Mouse (Mus musculus) right cerebral cortex, postnatal 36 days (tissue): ENCODE results near the gene Mylpf.
A peak's percentile ranks its signal among the peaks of the same experiment; 100 is the strongest.
"Not testable (repeated sequence)": the region's sequence is repeated elsewhere in the genome, so short reads cannot be mapped to it uniquely, and the experiment has no call there.

Experiments
- DNase-seq, 2 experiments: peaks; one replicate each; pipeline ENCODE4 v3.0.0; 2022; ENCODE audit warnings: low spot score in 2 of 2, mixed read lengths in 1 of 2

Mylpf gene

GRCm38 (mm10) chr7:127225147-127225995 lies 16.7 kb downstream of the Mylpf start:
- no peak for DNase-seq

- DNase-seq: peak; percentile 56 to 60
These were observed 20.1 kb downstream of the Mylpf start for GRCm38 (mm10) chr7:127228615-127229303.

DNA sequence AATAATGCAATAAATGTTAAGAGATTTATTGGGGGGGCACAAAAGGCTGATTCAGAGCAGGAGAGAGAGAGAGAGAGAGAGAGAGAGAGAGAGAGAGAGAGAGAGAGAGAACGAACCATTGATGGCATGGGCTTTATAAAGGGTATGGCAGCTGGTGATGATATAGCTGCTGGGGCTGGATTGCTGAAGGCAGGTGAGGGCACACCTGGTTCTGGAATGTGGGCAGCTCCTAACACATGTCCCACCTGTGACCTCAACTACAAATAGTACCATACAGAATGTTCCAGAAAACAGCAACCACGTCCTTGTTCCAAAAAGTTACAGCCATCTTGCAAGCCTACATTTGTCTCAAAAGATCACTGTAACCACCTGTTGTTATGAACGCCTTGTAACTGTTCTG lies 22.7 kb downstream of the Mylpf start:
- DNase-seq: no peak

GRCm38 (mm10) chr7:127231826-127232621 lies 23.3 kb downstream of the Mylpf start:
- DNase-seq: no peak

GRCm38 (mm10) chr7:127232622-127233367 lies 24.1 kb downstream of the Mylpf start, which contains the start of the genes Zfp553 and Sept1:
Gene Zfp553, plus strand, starts transcription at chr7:127233061.
Gene Sept1, minus strand, starts transcription at chr7:127233130.
- DNase-seq: peak; percentile 72 to 81

DNA sequence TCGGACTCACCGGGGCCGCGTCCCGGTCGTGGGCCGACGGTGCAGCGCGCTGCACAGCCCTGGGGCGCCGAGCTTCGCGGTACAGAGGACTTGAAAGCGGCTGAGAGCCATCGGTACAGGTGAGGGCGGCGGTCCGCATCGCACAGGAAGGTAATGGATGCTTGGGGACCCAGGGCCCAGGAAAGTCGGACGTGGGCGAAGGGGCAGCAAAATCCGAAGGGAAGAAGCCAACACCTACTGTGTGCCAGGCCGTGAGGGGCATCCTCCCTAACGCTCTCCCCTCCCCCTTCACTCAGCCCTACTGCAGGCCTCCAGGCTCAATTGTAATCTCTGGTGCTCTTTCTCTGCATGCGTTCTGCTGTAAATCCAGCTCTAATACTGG lies 24.7 kb downstream of the Mylpf start:
- DNase-seq: no peak

DNA sequence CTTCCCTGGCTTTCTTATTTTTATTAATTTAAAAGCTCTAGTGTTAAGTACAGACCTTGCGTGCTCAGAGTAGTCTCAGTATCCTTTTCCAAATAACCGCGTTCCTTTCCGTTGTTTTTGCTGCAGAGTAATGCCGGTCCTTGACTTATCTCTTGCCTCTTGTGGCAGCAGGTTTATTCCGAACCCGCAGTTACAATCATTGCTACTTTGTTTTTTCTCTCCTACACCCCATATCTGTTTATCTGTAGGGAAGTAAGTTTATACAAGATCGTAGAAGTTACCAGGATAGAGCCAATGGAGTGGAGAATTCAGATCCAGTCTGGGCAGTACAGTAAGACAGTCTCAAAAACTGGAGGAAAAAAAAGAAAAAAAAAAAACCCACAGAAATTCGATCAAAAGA lies 25.1 kb downstream of the Mylpf start:
- DNase-seq: no peak

DNA sequence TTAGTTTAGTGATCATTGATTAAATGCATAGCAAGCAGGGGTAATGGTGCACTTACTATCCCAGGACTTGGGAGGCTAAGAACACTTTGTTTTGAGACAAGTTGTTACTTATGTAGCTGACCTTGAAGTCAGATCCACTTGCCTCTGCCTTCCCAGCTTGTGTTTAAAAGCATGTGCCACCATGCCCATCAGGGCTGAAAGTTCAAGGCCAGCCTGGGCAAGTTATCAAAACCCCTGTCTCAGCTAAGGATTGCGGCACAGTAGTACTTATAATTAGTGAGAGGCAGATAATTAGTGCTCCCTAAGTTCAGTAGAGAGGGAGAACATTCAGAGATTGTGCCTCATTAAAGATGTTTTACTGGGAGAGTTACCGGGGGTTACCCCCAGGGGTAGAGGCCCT lies 26.1 kb downstream of the Mylpf start:
- no peak for DNase-seq

DNA sequence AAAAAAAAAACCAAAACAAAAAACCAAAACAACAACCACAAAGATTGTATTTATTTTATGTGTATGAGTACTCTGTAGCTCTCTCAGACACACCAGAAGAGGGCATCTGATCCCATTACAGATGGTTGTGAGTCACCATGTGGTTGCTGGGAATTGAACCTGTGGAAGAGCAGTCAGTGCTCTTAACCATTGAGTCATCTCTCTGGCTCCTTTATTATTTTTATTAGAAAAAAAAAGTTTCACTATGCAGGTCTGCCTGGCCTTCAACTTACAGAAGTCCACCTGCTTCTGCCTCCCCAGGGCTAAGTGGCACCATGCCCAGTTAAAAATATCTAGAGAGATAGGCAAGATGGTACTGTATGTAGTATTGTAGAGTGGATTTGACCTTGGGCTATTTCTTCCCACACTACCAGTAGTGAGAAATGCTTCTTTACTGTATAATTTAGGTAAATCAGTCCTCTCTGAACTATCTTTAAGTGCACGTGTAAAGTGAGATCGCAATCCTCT lies 34.7 kb downstream of the Mylpf start:
- DNase-seq: no peak

GRCm38 (mm10) chr7:127243870-127244657 lies 35.4 kb downstream of the Mylpf start, which contains the start of gene Zfp771:
Gene Zfp771, plus strand, starts transcription at chr7:127244274.
- DNase-seq: peak; percentile 90 to 91

- no peak for DNase-seq
These were observed 36.2 kb downstream of the Mylpf start for GRCm38 (mm10) chr7:127244658-127245510.

DNA sequence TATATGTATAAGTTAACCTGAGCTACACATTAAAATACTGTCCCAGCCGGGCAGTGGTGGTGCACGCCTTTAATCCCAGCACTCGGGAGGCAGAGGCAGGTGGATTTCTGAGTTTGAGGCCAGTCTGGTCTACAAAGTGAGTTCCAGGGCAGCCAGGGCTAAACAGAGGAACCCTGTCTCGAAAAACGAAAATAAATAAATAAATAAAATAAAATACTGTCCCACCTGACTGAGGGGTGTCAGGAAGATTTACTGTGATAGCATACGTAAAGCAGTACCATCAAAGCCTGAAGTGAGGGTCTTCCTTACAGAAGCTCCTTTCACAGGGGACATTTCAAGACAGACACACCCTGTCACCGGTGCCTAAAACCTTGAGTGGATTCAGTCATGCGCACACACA lies 41.8 kb downstream of the Mylpf start:
- DNase-seq: not testable (repeated sequence)

DNA sequence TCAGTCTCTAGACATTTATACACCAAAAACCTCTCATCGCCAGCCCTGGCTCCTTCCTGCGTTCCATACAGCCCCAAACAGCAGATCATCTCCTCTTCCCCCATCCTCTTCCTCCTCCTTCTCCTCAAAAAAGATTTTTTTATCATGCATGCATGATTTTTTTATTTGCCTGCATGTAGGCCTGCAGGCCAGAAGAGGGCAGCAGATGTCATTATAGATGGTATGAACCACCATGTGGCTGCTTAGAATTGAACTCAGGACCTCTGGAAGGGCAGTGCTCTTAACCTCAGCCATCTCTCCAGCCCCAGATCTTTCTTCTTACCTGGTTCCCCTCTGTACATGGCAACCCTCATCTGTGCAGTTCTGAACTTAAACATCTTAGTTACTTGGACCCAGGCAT lies 43.7 kb downstream of the Mylpf start:
- no peak for DNase-seq

GRCm38 (mm10) chr7:127253341-127253740 lies 44.7 kb downstream of the Mylpf start:
- DNase-seq: no peak

DNA sequence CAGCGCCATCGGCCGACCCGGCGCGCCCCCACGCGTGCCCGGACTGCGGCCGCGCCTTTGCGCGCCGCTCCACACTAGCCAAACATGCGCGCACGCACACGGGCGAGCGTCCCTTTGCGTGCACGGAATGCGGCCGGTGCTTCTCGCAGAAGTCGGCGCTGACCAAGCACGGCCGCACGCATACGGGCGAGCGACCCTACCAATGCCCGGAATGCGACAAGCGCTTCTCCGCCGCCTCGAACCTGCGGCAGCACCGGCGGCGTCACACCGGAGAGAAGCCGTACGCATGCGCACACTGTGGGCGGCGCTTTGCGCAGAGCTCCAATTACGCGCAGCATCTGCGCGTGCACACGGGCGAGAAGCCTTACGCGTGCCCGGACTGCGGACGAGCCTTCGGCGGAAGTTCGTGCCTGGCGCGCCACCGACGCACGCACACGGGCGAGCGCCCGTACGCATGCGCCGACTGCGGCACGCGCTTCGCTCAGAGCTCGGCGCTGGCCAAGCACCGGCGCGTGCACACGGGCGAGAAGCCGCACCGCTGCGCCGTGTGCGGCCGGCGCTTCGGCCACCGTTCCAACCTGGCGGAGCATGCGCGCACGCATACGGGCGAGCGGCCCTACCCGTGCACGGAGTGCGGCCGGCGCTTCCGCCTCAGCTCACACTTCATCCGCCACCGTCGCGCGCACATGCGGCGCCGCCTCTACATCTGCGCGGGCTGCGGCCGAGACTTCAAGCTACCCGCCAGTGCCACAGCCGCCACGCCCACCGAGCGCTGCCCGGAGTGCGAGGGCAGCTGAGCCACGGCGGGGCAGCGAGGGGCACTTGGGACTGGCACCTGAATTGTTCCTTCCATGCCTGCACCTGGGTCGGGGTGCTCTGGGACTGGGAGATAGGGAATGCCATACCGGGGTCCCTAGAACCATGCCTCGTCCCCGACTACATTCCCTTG lies 45.4 kb downstream of the Mylpf start:
- DNase-seq: peak; percentile 92 to 94

DNA sequence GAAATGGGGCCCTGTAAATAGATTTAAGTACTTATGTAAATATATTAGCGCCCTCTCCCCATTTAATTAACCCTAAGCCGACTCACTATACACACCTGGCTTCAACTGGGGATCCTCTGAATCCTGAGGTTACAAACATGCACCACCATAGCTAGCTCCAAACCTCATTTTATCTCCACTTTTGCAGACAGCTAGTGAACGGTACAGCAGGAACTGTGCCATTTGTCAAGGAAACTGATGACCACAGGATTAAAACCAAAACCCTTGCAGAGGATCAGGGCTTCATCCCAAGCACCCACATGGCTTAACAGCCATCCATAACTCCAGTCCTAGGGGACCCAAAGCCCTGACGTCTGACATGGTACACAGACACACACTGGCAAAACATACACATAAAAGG lies 46.3 kb downstream of the Mylpf start:
- no peak for DNase-seq

DNA sequence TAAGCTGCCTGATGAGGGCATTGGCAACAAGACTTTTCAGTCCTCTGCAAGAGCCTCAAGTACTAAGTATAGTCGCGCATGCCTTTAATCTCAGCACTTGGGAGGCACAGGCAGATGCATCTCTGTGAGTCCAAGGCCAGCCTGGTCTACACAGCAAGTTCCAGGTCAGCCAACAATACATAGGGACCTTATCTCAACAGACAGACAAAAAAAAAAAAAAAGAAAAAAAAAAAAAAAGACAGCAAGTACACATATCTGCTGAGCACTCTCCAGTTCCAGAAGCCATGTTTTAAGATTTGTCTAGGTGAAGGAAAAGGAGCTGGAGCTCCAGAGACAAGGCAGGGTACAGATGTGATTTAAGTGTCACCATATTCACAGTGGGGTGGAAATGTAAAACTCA lies 47.3 kb downstream of the Mylpf start:
- no peak for DNase-seq

DNA sequence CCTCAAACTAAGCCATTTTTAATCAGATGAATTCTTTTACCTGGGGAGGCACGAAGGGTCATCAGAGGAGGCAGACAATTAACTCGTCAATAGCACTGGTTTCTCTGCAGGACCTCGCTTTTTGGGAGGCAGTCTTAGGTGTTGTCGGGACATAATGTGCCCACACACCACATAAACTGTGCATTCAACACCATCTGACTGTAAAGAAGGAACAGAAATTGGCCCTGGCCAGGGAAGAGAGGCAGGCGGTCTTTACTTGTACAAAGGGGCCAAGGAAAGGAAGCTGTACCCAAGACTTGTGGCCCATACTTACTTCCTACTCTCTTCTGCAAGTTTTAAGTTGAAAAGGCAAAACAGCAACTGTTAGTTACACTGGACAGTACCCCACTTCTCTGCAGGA lies 47.8 kb downstream of the Mylpf start:
- DNase-seq: no peak
